Mouse (Mus musculus): Measurements from ENCODE around the gene Brcc3.

Brcc3 gene

DNA sequence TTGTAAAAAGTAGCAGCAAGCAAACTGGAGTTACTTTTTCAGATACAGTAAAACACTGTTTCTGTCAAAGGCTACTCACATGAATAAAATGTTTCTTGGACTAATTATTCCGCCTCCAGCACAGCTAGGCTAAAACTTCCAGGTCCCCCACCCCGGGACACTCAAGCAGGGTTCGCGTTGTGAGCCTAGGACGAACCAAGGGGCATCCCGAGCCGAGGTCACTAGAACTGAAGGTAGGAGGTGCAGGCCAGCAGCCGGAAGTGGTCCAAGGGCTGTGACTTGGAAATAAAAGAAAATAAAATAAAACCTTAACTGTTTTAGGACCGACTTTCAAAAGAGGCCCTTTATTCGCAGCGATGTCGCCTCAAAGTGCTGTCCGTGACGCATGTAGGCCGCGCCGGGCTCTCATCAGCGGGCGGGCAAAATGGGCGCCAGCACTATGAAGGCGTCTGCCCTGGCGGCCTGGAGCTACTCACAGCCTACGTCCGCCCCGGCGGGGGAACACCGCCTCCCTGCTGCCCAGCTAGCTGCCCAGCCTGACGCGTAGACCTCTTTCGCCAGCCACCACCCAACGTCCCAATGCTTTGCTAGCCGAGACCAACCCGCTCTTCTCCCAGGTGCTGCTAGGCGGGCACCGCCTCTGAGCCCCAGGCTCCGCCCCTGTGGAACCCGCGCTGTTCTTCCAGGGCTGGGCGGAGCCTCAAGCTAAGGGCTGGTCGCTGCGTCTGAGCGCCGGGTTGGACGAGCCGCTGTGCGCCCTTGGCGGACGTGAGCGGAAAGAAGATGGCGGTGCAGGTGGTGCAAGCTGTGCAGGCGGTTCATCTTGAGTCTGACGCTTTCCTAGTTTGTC is at the start of gene Brcc3, which contains the start of the genes Cmc4 and Mtcp1:
TSS of gene Brcc3 (plus strand) at position 693 of the 850 bp plus-strand sequence.
TSS of gene Cmc4 (minus strand) at position 649 of the 850 bp plus-strand sequence.
TSS of gene Mtcp1 (minus strand) at position 653 of the 850 bp plus-strand sequence.
- peak; percentile 86 for DNase-seq (ENCODE audit: low spot score)

DNA sequence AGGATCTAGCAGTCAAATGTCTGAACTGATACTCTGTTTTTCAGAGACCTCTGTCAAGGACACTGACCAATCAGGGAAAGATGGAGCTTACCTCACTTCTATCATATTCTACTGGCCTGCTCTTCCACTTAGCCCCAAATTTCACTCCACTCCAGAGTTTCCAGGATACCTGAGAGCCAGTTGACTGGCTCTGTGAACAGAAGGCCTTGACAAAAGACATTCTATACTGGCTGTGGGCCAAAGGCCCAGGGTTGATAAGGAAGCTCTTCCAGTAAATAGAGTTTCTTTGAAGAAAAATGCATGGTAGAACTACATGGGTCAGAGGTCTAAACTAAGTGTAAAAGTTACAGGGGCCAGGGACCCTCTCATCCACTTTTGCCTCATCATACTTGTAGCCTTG is 46.2 kb upstream of the Brcc3 start:
- peak; percentile 6 for DNase-seq (ENCODE audit: low spot score)

DNA sequence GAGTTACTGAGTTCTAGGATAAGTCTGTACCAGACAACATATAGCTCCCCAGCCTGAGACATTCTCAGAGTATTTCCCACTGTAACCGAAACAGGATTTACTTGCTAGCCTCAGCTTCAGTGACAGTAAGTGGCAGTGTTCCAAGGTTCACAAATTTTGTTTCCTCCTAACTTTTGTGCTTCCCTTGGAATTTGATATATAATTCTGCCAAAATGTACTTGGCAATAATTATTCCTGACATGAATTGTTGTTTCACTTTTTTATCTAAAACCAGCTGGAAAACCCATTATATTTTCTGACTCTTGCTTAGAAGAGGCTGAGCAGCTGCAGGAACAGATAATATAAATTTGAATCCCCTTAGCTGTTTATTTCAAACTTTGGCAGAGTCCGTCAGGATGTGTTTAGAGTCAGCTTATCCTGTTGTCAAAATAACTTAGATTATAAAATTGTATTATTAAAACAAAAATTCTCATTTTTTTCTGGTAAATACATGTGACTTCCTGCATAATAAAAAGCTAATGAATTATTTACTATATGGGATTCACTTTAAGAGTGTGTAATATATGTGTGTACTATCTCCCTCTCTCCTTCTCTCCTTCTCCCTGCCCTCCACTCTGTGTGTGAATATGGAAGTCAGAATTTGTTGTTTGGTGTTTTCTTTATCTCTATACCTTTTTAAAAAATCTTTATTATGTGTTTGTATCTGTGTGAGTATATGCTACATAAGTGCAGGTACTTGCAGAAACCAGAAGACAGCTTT is 43.6 kb upstream of the Brcc3 start:
- DNase-seq (ENCODE audit: low spot score): no peak

DNA sequence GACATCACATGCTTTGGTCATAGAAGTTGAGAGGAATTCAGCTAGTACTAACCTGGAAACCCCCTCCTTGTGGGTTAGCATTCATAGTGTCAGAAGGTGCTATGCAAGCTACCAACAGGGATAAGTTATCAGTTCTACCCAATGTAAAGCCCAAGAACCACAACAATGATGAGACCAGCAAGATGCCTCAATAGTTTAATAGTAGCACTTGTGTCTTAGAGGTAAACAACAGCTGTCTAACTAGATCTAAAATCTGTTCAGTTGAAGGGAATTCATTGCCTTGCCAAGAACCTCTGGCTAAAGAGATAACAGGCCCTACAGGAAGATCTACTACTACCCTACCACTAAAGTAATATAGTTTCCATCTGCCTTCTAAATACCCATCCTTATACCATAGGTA is 39.6 kb upstream of the Brcc3 start:
- no peak for DNase-seq (ENCODE audit: low spot score)

DNA sequence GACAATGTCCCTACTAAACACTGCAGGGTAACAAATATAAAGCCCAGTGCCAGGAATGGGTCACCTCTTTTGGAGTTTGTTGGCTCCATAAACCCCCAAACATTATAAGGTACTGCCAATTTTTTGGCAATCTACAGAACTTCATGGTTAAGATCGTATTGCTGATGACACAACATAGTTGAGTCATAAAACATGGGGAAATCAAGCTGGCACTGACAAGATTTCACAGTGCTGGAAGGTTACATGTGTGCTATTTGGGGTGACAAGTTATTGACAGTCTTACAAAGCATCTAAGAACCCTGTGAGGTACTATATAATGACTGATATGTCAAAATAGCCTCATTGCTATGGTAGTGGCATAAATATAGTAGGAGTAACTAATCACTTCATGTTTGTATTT is 35.3 kb upstream of the Brcc3 start:
- no peak for DNase-seq (ENCODE audit: low spot score)

DNA sequence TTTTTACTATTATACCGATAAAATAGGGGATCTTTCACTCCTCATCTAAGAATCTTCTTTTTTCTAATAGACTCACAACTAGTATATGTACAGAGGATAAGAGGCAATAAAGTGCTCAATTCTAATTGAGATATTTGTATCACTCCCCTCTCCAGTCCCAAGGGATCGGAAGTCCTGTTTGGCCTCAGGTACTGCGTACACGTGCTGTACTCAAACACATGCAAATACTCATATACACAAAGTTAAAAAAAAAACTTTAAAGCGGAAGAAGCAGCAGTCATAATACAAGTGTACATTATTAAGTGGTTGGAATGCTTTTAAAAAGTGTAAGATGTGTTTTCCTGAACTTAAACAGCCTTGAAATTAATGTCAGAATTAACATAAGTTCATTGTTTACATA is 34.7 kb upstream of the Brcc3 start:
- peak; percentile 9 for DNase-seq (ENCODE audit: low spot score)

DNA sequence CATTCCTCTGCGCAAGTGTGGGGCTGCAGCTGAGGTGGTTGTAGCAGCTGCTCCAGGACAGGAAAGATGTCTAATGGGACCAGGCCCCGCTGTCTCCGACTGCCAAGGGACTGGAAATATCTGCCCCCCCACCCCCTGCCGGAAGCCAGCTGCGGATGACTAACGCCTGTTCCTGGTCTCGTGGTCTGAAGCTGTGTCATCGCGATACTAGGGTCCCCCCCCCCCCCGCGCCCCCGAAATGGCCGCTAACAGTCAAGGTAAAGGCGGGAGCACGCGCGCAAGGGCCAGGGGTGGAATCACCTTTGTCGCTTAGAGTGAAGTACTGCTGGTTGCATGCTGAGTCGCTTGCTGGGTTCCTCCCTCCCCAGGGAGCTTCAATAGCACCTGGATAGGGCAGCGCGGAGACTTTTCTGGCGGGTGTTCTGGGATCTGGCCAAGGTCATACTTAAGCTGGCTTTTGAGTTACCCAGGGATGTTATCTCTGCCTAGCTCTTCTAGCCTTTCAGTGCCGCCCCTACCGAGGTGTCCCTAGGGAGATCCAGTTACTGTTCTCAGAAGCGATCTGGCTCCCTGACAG is 34.1 kb upstream of the Brcc3 start, which contains the start of the genes Fundc2 and F8:
TSS of gene Fundc2 (plus strand) at position 205 of the 577 bp plus-strand sequence.
TSS of gene F8 (minus strand) at position 421 of the 577 bp plus-strand sequence.
- DNase-seq (ENCODE audit: low spot score): peak; percentile 78

DNA sequence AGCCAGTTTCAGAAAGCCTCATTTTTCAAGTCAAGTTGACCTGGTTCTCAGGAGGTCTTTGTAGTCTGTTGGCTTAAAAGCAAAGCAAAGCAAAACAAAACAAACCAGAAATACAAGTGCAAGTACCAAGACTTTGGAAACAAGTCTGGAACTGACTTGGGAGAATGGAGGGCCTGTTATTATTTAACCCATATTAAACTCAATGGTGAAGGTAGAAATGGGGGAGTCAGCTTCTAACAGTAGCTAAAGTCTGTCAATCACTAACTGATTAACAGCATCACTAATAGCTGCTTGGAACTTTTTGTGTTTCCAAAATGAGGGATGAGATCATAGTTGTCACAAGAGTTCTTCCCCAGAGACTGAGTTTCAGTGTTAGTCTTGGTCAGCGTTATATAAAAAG is 17.0 kb upstream of the Brcc3 start:
- DNase-seq (ENCODE audit: low spot score): no peak

DNA sequence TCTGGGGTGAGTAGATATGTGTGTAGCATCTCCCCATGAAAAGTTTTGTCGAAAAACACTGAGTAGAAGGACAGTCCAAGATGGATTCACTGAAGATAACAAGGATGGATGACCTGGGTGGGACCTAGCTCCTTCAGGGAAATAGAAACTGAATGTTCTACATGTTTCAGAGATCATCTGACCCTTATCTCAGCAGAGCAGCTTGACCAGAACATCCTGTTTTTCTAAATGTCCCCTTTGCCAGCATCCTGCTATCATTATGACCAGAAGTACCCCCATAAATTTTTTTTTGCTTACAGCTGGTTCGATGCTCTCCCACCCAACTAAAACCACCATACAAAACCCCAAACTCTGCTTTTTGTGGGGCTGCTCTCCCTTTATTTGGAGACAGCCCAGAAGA is 13.8 kb upstream of the Brcc3 start:
- no peak for DNase-seq (ENCODE audit: low spot score)

DNA sequence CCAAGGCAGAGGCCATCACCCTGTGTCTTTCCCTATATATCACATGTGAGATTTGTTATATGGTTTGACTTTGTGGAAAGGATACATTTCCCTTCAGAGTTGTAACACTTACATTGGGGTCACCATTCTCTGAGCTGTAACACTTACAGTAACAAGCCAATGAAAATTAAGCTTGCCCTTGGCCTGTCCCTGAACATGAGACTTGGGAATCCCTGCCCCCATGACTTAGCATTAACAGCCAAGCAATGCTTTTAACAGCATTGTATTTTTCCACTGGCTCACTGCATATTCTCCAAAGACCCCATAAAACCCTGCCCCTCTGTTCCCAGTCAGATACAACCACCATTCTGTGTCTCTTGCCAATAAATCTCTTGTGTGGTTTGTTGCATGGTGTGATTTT is 13.1 kb upstream of the Brcc3 start:
- DNase-seq (ENCODE audit: low spot score): no peak

DNA sequence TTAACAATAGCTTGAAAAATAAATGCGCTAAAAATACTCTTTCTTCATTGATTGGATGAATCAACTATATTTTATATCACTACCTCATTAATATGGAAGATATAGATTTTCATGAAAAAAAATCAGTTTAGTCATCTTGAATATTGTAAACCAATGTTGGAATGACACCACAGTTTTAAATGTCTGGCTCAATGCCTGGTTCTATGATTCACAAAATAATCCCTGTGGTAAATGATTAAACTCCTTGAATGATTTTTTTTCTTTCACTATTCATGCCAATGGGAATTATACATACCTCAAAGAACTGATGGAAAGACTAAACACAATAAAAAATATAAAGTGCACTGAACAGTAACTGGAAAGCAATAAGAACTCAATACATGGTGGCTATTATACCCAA is 6.7 kb upstream of the Brcc3 start:
- DNase-seq (ENCODE audit: low spot score): no peak

DNA sequence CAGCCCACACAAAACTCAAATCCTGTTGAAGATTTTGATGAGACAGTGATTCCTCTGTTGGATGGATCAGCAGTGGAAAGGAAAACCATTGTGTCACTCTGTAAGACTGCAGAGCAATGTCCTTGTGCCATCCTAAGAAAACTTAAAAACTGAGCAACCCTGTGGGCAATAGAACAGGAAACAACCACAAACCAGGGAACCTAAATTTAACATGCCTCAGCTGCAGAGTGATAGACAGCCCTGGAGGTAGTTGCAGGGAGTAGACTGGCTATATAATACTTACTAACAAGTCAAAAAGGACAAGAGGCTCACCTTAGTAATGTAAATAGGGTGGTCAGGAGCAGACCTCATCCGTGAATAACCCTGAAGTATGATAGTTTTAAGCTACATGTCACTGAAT is 38.2 kb downstream of the Brcc3 start:
- no peak for DNase-seq (ENCODE audit: low spot score)

DNA sequence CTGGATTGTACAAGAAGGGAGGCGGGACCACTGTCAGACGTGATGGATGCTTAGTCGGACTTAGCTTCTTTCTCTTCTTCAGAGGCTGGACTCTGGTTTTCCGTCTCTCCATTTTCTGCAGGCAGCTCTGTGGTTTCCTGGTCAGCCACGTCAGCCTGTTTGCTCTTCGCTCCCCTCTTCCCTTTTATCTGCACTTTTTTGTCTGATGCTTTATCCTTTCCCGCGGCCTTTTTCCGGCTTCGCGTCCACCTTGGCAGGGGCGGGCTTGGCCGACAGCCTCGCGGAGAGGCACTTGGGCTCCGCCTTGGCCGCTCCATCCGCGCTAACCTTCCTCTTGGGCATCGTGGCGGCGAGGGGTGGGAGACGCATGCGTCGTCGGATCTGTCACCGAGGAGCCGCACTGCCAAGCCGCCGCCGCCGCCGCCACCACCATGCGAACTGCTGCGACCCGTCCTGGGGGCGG is 58.8 kb downstream of the Brcc3 start:
- peak; percentile 72 for DNase-seq (ENCODE audit: low spot score)

DNA sequence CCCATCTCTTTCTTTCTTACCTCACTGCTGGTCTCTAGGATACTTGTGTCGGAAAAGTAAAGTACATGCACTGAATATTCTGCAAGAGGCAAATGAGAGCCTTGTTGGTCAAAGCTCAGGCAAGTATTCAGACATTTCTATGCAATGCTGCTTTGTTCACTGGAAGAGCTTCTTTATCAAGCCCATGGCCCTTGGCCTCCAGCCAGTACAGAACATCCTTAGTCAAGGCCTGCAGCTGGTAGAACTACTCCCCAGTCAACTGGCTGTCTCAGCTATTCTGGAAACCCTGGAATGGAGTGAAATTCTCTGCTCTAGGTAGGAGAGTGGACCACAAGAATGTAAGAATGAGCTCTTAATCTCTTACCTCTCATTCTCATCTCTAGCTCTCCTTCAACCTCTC is 73.5 kb downstream of the Brcc3 start:
- no peak for DNase-seq (ENCODE audit: low spot score)

Data from MN1 (cell line).